Comparison of ENCODE assay signal across 14 mouse cellular contexts in genomic region chr8:19705216-19705600, GRCm38 (mm10). TPM values are rescaled to one million over a fixed set of nuclear protein-coding genes. Genes with fewer than 3 reads are reported as not detected.
"Had no signal": no experiment of that assay in that cellular context is flagged by ENCODE, and none has a peak within 500 bp of the region (broad histone marks: within the 10 kb centered on the region; RNA-seq: fewer than 3 reads in every experiment).

No protein-coding gene starts in this region.

RNA-seq across cellular contexts. Expression of gene 4930467E23Rik, which starts 24.2 kb away (rescaled TPM):
- total RNA-seq: left cerebral cortex, postnatal 4 days; midbrain, postnatal 0 days had no signal
- polyA plus RNA-seq: limb, embryonic 12.5 days; limb, embryonic 15.5 days; liver, embryonic 11.5 days; liver, embryonic 14.5 days; liver, postnatal 0 days; lung, embryonic 15.5 days; midbrain, embryonic 10.5 days; midbrain, postnatal 0 days; neural tube, embryonic 11.5 days; neural tube, embryonic 14.5 days; small intestine, adult 2 months; spleen, adult 2 months; stomach, embryonic 16.5 days had no signal
